Mouse (Mus musculus) left cerebral cortex, adult 6 months (tissue): Measurements from ENCODE around the gene Akna. TPM values are rescaled to one million over a fixed set of nuclear protein-coding genes. Genes with fewer than 3 reads are reported as not detected.

Experiments used
- long read RNA-seq, 2 experiments: library from polyadenylated mRNA; unstranded; transcript quantifications; one replicate each; pipeline ENCODE4 v2.0.0; 2019 to 2020
- polyA plus RNA-seq: library from polyadenylated mRNA; unstranded; fragments of <200 nt; fragmentation: Nextera tagmentation; gene quantifications from 2 replicates; pipeline ENCODE4 v1.2.3, GENCODE M21; 2021

Akna gene
- polyA plus RNA-seq, result 0.72 and 0.83 TPM in 2 replicates
- long read RNA-seq, experiment 1, partial matches to known transcripts, result 1 of 2 reads
- long read RNA-seq, experiment 1, other reads (novel, unspliced or antisense), result 1 of 2 reads
- long read RNA-seq, experiment 2, partial matches to known transcripts, result 0 of 2 reads
- long read RNA-seq, experiment 2, other reads (novel, unspliced or antisense), result 2 of 2 reads

GRCm38 (mm10) chr4:63403040-63403959, at the start of gene Akna:
Akna (minus strand) TSS chr4:63403354.

GRCm38 (mm10) chr4:63362150-63362549, 41.0 kb downstream of the Akna start, which contains the start of gene Orm2:
Orm2 (plus strand) TSS chr4:63362449.

GRCm38 (mm10) chr4:63355877-63356665, 47.1 kb downstream of the Akna start, which contains the start of gene Orm3:
Orm3 (plus strand) TSS chr4:63356162.

GRCm38 (mm10) chr4:63344295-63344694, 58.9 kb downstream of the Akna start, which contains the start of gene Orm1:
Orm1 (plus strand) TSS chr4:63344560.

Other genes starting within 250 kb of the Akna start
- gene Ambp, start 248.6 kb downstream of the Akna start, polyA plus RNA-seq, result not detected in 2 replicates
- gene Kif12, start 231.2 kb downstream of the Akna start, polyA plus RNA-seq, result not detected in 2 replicates
- gene Col27a1, start 189.3 kb downstream of the Akna start, polyA plus RNA-seq, result 0.23 and 0.37 TPM in 2 replicates
- not detected in 2 replicates for gene Orm1, start 58.8 kb downstream of the Akna start, polyA plus RNA-seq
- gene Orm3, start 47.2 kb downstream of the Akna start, polyA plus RNA-seq, result not detected in 2 replicates
- not detected in 2 replicates for gene Orm2, start 40.9 kb downstream of the Akna start, polyA plus RNA-seq
- 4.0 and 9.7 TPM in 2 replicates for gene Whrn, start 92.6 kb upstream of the Akna start, polyA plus RNA-seq
- 314 and 330 TPM in 2 replicates for gene Atp6v1g1, start 141.4 kb upstream of the Akna start, polyA plus RNA-seq
- gene Tmem268, start 155.4 kb upstream of the Akna start, polyA plus RNA-seq, result 8.0 and 9.5 TPM in 2 replicates
- gene Gm11213, start 201.9 kb upstream of the Akna start, polyA plus RNA-seq, result not detected in 2 replicates
- not detected in 2 replicates for gene Tex48, start 219.1 kb upstream of the Akna start, polyA plus RNA-seq